Mouse (Mus musculus): ENCODE measurements around the gene Timeless. TPM values are rescaled to one million over a fixed set of nuclear protein-coding genes. Genes with fewer than 3 reads are reported as not detected.
"Not testable (repeated sequence)": the region's sequence is repeated elsewhere in the genome, so short reads cannot be mapped to it uniquely, and the experiment has no call there.

The Timeless gene
- polyA plus RNA-seq, 1 experiment from 2014 or later, result 46.2 TPM

DNA sequence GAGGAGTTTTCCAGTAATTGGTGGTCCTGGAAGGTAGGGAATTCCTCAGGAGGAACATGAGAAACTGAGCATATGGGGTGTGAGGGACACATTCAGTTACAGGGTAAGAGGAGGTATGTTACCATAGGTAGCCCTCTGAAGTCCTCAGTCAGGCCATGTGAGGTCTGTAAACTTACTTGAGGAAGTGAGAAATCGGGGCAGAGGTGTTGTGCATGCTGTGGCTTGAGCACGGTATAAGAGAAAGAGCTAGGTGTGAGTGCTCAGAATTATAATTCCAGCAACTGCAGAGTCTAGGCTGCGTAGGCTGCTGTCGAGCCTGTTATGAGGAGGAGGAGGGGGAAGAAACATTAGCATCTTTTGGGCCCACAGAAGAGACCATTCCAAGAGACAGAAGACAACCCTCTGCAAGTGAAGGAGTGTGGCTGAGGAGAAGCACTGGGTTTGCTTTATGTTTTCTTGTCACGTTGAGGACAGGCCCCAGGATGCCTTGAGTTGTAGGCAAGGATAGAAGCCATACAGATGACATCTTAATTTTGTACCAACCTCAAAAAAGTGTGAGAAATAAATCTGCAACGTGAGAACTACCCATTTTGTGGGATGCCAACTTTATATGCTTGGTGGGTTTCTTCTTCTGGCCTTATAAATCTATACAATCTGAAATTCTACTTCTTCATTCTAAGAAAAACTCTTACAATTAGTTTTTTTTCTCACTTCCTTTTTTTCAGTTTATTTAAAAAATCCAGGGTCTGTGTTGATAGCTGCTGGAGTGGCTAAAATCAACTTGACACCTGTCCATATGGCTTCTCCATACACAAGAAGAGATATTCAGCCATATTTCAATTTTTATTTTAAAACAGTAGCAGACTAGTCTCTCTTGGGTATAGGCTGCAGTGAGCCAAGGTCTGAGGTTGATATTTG is 31.8 kb downstream of the Timeless start:
- no peaks in the 10 kb centered on the region for H3K9me3 ChIP-seq (replicated peaks)
- no peak overlapping the region for H3K4me2 ChIP-seq (replicated peaks)
- H3K4me3 ChIP-seq, result no peak overlapping the region
- no peaks in the 10 kb centered on the region for H3K27me3 ChIP-seq
- H3K27ac ChIP-seq, result no peak overlapping the region
- ATAC-seq (ENCODE audit: low FRiP score), result no peak
- no peaks in the 10 kb centered on the region for H3K36me3 ChIP-seq
- WGBS, result 84% methylated on average over 6 of the region's 6 CpGs
- H3K4me1 ChIP-seq, result no peaks in the 10 kb centered on the region
- no peak overlapping the region for H3K9ac ChIP-seq

DNA sequence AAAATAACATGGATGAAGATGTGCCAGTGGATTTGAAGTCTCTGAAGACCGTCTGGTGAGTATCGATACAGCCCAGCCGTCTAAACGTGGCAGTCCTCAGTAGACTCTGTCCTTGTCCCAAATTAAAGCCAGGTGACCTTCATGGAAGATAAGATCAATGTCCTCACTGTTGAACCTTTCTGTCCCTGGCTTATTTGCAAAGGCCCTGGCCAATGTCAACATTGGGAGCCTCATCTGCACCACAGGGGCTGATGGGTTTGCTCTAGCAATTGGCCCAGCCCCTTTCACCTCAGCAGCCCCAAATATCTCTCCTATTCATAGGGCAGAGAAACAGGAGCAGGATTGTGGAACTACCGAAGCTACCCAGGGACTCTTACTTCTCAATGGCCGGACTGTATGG is 36.5 kb downstream of the Timeless start, which contains the start of gene Apof:
Gene Apof, plus strand, starts transcription at position 301 of the 400 bp plus-strand sequence.
- 77% methylated on average over 6 of the region's 6 CpGs for WGBS
- Histone ChIP-seq H3K27ac (no peak within 1 kb of the TSS), H3K9me3 (replicated peaks) (no peaks in the 10 kb centered on the region), H3K4me1 (0 out of 2 replicates have a peak, but pooled peaks cover 2% of the 10 kb centered on the region), H3K9ac (no peak within 1 kb of the TSS), H3K27me3 (0 out of 2 replicates have a peak, but pooled peaks cover 2% of the 10 kb centered on the region), H3K36me3 (no peaks in the 10 kb centered on the region), H3K4me3 (no peak within 1 kb of the TSS), H3K4me2 (replicated peaks) (no peak within 1 kb of the TSS)
- ATAC-seq (ENCODE audit: low FRiP score), result no peak

DNA sequence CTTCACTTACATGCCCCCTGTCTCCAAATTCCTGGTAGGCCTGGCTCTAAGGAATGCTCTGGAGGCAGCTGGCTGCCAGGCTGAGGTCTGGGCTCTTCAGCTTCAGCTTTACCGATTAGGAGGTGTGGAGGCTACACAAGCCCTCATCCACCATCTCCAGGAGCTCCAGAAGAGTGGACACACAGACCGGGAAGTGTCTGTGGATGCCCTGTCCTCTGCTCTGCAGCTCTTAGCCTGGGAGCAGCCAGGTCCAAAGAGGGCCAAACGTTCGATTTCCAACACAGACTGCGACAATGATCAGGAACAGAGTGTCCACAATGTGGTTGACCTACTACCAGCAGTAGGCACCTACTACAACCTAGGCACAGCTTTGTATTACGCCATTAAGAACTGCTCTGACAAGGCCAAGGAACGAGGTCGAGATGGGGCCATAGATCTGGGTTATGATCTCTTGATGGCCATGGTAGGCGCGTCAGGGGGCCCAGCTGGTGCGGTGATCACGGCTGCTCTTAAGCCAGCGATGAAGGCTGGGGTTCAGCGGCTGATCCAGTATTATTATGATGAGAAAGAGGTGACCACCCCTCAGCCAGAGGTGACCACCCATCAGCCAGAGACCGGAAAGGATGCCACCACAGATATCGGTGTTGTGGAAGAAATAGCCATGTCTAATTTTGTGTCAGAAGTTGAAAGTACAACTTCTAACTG is 37.5 kb downstream of the Timeless start:
- Histone ChIP-seq H3K27ac (no peak overlapping the region), H3K27me3 (0 out of 2 replicates have a peak, but pooled peaks cover 2% of the 10 kb centered on the region), H3K4me1 (0 out of 2 replicates have a peak, but pooled peaks cover 2% of the 10 kb centered on the region), H3K9me3 (replicated peaks) (no peaks in the 10 kb centered on the region), H3K4me3 (0 out of 2 replicates have a peak overlapping the region, but pooled peaks have one; percentile 79), H3K4me2 (replicated peaks) (peak overlapping the region; percentile 65), H3K36me3 (no peaks in the 10 kb centered on the region), H3K9ac (no peak overlapping the region)
- 90% methylated on average over 16 of the region's 16 CpGs for WGBS
- ATAC-seq (ENCODE audit: low FRiP score), result no peak

DNA sequence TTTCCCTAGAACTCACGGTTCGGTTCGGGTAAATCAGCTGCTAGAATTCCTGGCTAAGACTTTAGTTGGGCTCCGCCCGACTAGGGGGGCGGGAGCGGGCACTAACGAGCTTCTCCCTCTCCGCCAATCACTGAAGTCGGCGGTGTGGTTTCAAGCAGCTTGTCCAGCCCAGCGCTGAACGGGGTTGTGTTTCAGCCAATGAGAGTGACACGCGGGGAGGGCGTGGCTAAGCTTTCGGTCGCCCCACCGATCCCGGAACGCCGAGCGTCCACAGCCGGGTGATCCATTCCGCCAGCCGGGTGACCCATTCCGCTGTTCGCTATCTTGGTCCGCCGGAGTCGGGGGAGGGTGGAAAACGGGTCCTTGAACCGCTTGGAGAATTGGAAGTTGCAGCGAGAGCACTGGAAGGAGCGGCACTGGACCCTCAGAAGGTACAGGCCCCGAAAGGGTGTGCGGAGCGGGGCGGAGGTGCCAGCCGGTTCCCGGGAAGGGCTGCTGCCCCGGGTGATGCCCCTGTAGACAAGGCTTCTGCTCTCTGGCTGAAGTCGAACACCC is 38.5 kb downstream of the Timeless start, which contains the start of gene Stat2:
Gene Stat2, plus strand, starts transcription at position 273 of the 555 bp plus-strand sequence.
- peak; percentile 99 for ATAC-seq (ENCODE audit: low FRiP score)
- Histone ChIP-seq H3K27me3 (0 out of 2 replicates have a peak, but pooled peaks cover 2% of the 10 kb centered on the region), H3K9me3 (replicated peaks) (no peaks in the 10 kb centered on the region), H3K4me2 (replicated peaks) (peak within 1 kb of the TSS; percentile 65), H3K36me3 (no peaks in the 10 kb centered on the region), H3K4me3 (peak within 1 kb of the TSS; percentile 79), H3K4me1 (0 out of 2 replicates have a peak, but pooled peaks cover 2% of the 10 kb centered on the region), H3K27ac (peak within 1 kb of the TSS; percentile 83), H3K9ac (peak within 1 kb of the TSS; percentile 80)
- WGBS, result under 1% methylated on average over 43 of the region's 43 CpGs

DNA sequence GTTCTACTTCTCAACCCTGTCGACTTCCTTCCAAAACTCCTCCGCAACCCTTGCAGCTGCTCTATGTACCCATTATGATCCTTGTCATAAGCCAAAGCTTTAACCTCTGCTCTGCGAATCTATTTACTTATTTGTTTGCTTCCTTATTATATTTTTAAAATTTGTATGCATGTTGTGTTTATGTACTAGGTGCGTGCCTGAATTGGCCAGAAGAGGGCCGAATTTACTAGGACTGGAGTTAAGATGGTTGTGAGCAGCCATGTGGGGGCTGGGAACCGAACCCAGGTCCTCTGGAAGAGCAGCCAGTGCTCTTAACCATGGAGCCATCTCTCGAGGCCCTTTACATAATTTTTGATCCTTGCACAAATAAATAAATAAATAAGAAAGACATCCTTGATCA is 39.0 kb downstream of the Timeless start:
- H3K9ac ChIP-seq, result peak overlapping the region; percentile 80
- H3K4me1 ChIP-seq, result 0 out of 2 replicates have a peak, but pooled peaks cover 2% of the 10 kb centered on the region
- H3K4me3 ChIP-seq, result peak overlapping the region; percentile 79

DNA sequence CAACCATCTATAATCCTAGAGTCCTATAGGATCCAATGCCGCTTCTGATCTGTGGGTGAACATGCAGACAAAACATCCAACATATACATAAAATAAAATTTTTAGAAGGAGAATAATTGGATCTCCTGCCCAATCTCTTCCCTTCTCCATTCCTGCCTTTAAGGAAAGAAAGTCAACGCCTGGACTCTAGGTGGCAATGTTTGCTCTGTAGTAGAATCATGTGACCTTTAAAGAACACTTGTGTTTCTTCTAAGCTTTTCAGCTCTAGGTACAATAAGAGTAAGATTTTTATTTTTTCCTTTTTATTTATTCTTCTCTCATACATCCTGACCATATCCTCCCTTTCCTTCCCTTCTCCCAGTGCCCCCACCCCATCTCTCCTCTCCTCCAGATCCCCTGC is 40.0 kb downstream of the Timeless start:
- Histone ChIP-seq H3K9me3 (replicated peaks) (no peaks in the 10 kb centered on the region), H3K4me1 (0 out of 2 replicates have a peak, but pooled peaks cover 2% of the 10 kb centered on the region), H3K4me3 (no peak overlapping the region), H3K36me3 (0 out of 2 replicates have a peak, but pooled peaks cover 4% of the 10 kb centered on the region), H3K9ac (no peak overlapping the region), H3K27me3 (0 out of 2 replicates have a peak, but pooled peaks cover 2% of the 10 kb centered on the region), H3K4me2 (replicated peaks) (no peak overlapping the region), H3K27ac (no peak overlapping the region)
- no peak for ATAC-seq (ENCODE audit: low FRiP score)
- 62% methylated on average over 2 of the region's 2 CpGs for WGBS

More for the DNA sequence above, 39.0 kb downstream of the Timeless start:
- peak overlapping the region; percentile 83 for H3K27ac ChIP-seq
- WGBS, result 43% methylated on average over 7 of the region's 7 CpGs
- no peak for ATAC-seq (ENCODE audit: low FRiP score)
- 0 out of 2 replicates have a peak, but pooled peaks cover 2% of the 10 kb centered on the region for H3K27me3 ChIP-seq
- no peaks in the 10 kb centered on the region for H3K36me3 ChIP-seq
- H3K4me2 ChIP-seq (replicated peaks), result peak overlapping the region; percentile 65
- H3K9me3 ChIP-seq (replicated peaks), result no peaks in the 10 kb centered on the region

DNA sequence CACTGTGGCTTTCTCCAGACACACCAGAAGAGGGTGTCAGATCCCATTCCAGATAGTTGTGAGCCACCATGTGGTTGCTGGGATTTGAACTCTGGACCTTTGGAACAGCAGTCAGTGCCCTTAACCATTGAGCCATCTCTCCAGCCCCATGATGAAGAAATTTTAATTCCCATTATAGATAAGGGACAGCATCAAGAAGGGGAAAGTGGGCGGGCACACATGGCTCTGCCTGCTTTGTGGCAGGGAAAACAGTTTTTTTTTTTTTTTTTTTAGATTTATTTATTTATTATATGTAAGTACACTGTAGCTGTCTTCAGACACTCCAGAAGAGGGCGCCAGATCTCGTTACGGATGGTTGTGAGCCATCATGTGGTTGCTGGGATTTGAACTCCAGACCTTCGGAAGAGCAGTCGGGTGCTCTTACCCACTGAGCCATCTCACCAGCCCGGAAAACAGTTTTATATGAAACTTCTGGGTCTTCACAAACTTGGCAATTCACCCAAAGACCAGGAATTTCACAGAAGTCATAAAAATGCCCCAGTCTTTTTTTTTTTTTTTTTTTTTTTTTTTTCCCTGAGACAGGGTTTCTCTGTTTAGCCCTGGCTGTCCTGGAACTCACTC is 41.1 kb downstream of the Timeless start:
- H3K36me3 ChIP-seq, result 0 out of 2 replicates have a peak, but pooled peaks cover 12% of the 10 kb centered on the region
- H3K27ac ChIP-seq; H3K4me3 ChIP-seq; ATAC-seq (ENCODE audit: low FRiP score); H3K27me3 ChIP-seq; H3K9me3 ChIP-seq (replicated peaks); H3K9ac ChIP-seq; H3K4me1 ChIP-seq; H3K4me2 ChIP-seq (replicated peaks): not testable (repeated sequence)
- WGBS, result 89% methylated on average over 6 of the region's 7 CpGs

DNA sequence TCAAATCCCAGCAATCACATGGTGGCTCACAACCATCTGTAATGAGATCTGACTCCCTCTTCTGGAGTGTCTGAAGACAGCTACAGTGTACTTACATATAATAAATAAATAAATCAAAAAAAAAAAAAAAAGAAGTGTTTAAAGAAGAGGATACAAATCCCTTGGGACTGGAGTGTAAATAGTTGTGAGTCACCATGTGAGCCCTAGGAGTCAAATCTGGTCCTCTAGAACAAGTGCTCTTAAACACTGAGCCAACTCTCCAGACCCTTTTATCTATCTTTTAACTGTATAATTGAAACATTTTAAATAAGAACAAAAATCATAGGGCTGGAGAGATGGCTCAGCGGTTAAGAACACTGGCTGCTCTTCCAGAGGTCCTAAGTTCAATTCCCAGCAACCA is 43.5 kb downstream of the Timeless start:
- H3K9me3 ChIP-seq (replicated peaks); H3K4me2 ChIP-seq (replicated peaks); H3K4me3 ChIP-seq; ATAC-seq (ENCODE audit: low FRiP score); H3K27me3 ChIP-seq; H3K4me1 ChIP-seq; H3K27ac ChIP-seq; H3K9ac ChIP-seq: not testable (repeated sequence)
- H3K36me3 ChIP-seq, result peaks cover 26% of the 10 kb centered on the region
- 94% methylated on average over 1 of the region's 1 CpGs for WGBS

DNA sequence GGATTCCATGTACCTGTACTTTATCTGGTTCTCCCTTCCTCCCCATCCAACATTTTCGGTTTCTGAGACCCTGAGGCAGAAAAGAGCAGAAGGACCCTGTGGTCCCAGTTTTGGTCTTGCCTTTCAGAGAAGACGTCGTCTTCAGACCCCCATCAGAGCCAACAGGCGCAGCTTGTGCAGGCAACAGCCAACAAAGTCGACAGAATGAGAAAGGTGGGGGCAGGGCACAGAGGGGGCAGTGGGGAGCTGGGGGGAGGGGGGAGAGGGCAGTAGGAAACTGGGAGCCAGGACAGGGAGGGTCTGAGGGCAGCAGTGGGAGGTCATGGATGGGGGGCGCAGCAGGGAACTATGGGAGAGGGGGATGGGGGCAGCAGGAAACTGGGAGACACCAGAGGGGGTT is 46.3 kb downstream of the Timeless start:
- WGBS, result 55% methylated on average over 6 of the region's 6 CpGs
- Histone ChIP-seq H3K9me3 (replicated peaks) (no peaks in the 10 kb centered on the region), H3K9ac (no peak overlapping the region), H3K36me3 (peaks cover 48% of the 10 kb centered on the region), H3K27me3 (no peaks in the 10 kb centered on the region), H3K27ac (no peak overlapping the region), H3K4me3 (no peak overlapping the region), H3K4me2 (replicated peaks) (no peak overlapping the region), H3K4me1 (no peaks in the 10 kb centered on the region)
- no peak for ATAC-seq (ENCODE audit: low FRiP score)

DNA sequence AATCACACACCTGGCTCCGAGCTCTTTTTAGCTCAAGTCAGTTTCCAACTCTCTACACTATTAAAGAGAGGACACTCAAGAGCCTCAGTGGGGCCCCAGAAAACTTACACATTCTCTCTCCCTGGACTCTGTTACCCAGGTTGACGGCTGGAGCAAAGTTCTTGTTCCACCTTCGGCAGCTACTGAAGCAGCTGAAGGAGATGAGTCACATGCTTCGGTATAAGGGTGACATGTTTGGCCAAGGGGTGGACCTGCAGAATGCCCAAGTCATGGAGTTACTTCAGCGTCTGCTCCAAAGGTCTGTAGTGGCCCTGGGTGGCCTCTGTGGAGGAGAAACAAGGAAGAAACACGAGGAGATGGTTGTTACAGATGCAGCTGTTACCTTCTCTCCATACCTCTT is 49.1 kb downstream of the Timeless start:
- 91% methylated on average over 6 of the region's 6 CpGs for WGBS
- no peaks in the 10 kb centered on the region for H3K27me3 ChIP-seq
- no peak overlapping the region for H3K4me3 ChIP-seq
- H3K4me2 ChIP-seq (replicated peaks), result no peak overlapping the region
- no peak overlapping the region for H3K9ac ChIP-seq
- no peaks in the 10 kb centered on the region for H3K4me1 ChIP-seq
- peaks cover 72% of the 10 kb centered on the region for H3K36me3 ChIP-seq
- no peaks in the 10 kb centered on the region for H3K9me3 ChIP-seq (replicated peaks)
- H3K27ac ChIP-seq, result no peak overlapping the region
- no peak for ATAC-seq (ENCODE audit: low FRiP score)

DNA sequence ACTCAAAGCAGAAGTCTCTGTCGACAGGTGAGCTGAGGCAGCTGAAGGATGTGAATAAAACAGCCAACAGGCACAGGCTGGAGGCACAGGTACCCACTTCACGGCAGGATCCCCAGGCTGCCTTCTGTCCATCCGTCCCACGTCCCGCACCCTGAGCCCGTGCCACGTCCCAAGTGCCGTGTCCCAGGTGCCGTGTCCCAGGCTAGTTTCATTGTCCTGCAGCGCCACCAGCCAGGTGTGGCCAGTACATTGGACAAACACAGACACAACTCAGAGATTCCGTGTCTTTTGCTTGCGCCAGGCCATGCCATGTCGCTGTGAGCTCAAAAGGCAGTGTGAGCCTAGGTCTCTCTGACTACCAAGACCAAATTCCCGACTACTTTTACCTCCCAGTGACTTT is 49.8 kb downstream of the Timeless start:
- H3K36me3 ChIP-seq, result peaks cover 77% of the 10 kb centered on the region
- H3K27ac ChIP-seq, result no peak overlapping the region
- no peaks in the 10 kb centered on the region for H3K4me1 ChIP-seq
- no peaks in the 10 kb centered on the region for H3K27me3 ChIP-seq
- ATAC-seq (ENCODE audit: low FRiP score), result no peak
- H3K4me2 ChIP-seq (replicated peaks), result no peak overlapping the region
- no peaks in the 10 kb centered on the region for H3K9me3 ChIP-seq (replicated peaks)
- H3K9ac ChIP-seq, result no peak overlapping the region
- WGBS, result 95% methylated on average over 14 of the region's 14 CpGs
- H3K4me3 ChIP-seq, result no peak overlapping the region

Measured in hindbrain, embryonic 12.5 days (tissue).